Mouse (Mus musculus) megakaryocyte progenitor cell, adult 5-6 weeks (primary cell): Measurements from ENCODE around the gene Gpm6a. TPM values are rescaled to one million over a fixed set of nuclear protein-coding genes. Genes with fewer than 3 reads are reported as not detected.
"Not testable (repeated sequence)": the region's sequence is repeated elsewhere in the genome, so short reads cannot be mapped to it uniquely, and the experiment has no call there.

ENCODE experiments used
- ATAC-seq: replicated peaks from 2 replicates; pipeline ENCODE4 v1.8.0; 2016; ENCODE audit warnings: mild to moderate bottlenecking, moderate TSS enrichment, inconsistent platforms; ENCODE audit not compliant: poor library complexity
- total RNA-seq, 2 experiments: library from RNA; stranded (forward) in 1 of 2; stranded (reverse) in 1 of 2; fragments of 157-497, 149-512 nt in 1 of 2; fragments of 200-1000 nt in 1 of 2; gene quantifications; 2 replicates each; pipeline versions ENCODE4 v1.2.3 to v1.2.4; 2015 to 2017

Gene Gpm6a
- total RNA-seq, 2 experiments from 2014 or later: not detected

DNA sequence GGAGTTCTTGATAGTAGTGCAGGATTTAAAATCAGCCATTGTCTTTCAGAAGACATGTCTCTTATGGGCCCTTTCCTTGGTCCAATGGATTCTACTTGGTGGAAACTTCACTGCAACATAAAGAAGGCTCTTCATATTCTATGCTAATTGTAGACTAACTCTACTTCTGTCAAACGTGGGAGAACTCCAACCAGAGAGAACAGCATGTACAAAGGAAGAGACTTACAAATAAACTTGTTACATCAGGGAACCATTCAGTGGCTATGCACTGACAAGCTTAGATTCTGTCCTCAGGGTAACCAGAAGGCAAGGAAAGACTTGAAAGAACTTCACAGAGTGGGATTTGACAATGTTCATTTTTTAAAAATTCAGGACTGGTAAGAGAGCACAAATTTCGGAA is 48.3 kb downstream of the Gpm6a start:
- ATAC-seq: no peak

DNA sequence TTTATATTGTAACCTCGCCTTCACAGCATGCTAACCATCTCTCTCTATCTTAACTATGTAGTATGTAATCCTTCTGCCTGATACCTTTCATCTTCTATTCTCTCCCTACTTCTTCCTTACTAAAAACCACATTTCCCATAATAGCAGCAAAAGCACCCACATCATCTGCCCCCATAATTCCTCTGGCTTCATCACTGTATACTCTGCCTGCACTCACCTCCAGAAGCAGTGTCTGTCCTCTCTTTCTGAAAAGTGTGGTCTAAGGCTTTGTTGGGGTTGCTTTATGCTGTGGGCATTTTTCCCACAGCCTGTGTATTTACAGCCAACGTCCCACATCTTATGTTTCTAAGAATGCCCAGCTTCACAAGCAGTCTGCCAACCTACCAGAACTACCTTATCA is 57.6 kb downstream of the Gpm6a start:
- no peak for ATAC-seq

DNA sequence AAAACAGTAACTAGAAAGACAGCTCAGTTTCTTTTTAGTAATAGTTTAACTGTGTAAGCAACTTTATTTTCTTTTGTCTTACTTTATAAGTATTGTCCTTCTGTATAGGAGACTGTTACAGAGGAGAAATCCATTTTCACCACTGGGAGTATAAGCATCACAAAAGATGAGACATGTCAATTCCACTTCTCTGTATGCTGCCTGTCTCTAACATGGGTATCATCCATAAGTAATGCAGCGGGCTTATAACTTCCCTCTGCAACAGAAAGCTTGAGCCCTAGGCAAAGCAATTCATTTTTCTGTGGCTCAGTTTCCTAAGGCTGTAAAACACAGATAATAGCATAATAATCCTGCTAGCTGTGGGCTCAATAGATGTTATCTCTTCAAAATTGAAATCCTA is 62.4 kb downstream of the Gpm6a start:
- ATAC-seq: no peak

DNA sequence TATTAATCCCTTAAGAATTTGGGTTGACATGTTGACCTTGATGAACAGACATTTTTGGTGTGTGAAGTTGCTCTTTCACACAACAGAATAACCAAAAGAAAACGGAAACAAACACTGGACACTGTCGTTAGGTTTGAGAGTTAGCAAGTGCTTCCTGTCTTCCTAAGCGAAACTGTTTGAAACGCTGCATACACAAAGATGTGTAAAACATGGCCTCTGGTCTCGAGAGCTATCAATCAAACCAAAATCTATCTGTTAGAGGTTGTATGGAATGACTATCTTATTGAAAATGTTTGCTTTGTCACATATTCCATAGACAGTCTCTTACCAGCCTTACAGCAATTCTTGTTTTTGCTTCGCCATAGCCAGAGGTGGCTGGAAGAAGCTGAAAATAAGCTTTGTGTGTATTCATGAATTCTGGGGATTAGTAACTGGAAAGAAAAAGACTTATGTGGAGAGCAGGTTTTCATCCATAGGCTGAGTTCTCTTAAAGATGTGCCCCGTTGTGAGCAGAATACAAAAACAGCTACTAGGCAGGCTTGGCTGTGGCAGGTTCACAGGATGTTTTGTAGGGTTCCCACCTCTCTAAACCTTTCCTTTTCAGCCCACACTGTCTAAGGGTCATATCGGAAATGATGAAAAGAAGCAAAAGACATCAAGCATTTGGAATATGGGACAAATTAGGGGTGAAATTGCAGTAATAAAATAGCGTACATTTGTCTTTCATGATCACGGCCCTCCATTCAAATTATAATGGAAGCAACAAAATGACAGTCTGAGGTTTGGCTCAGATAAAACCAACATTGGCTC is 71.4 kb downstream of the Gpm6a start:
- no peak for ATAC-seq

DNA sequence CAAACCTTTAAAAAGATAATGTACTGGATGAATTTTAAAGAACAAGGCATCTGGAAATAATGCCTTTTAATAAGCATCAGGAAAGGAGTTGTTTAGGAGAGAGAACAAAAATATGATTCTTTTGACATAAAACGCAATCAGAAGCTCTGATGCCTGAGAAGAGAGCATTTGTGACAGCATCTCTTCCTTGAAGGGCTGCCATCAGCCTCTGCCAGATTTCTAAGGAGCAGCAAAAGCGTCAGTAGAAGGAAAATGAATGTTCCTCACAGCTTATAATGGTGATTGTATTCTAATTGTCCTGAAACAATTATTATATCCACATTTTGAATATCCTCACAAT is 72.0 kb downstream of the Gpm6a start:
- no peak for ATAC-seq

DNA sequence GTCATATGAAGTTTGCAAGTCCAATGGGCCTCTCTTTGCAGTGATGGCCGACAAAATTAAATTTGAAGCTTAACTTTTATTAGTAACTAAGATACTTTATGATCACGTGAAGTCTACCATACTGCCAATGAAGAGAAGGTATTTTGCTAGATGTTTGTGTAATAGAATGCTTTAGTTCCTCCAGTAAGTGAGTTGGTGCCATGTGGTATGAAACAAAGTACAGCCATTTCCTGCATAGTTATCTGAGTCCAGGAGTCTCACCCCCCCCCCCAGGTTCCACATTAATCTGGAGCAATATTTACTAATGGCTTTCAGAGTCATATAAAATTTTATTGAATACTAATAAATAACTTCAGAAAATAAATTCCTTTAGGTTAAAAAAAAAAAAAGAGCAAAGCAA is 73.7 kb downstream of the Gpm6a start:
- ATAC-seq: no peak

DNA sequence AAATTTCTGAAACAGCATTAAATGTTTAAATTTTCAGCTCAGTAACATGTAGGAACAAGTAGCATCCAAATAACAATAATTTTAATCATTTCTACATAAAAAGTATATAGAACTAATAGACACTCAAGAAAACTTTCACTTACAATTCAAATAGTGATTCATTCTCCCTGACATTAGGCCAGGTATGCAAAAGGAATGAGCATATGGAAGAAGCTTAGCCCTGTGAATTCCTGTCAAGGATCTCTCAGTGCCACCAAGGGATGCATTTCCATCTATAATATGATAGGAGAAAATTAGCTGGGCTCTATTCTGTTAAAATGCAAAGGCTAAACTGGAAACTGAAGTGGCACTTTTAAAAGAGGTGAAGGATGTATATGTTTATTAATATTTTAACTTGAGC is 76.5 kb downstream of the Gpm6a start:
- no peak for ATAC-seq

DNA sequence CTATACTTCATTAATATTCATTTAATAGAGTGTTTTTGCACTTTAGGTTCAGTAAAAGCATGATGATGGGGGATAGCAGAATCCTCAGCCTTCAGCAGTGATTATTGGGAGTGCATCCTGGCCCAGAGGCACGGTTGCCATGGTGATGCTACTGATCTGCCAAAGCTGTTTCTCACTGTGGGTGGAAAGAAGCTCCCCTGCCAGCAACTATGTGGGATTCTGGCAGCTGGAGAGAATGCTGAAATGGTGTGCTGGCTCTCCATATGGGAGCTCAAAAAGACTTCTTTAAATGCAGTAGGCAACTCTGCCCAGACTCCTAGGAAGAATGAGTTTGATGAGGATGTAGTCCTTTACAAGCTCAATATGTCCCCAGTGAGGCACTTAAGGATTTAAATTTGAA is 79.7 kb downstream of the Gpm6a start:
- no peak for ATAC-seq

DNA sequence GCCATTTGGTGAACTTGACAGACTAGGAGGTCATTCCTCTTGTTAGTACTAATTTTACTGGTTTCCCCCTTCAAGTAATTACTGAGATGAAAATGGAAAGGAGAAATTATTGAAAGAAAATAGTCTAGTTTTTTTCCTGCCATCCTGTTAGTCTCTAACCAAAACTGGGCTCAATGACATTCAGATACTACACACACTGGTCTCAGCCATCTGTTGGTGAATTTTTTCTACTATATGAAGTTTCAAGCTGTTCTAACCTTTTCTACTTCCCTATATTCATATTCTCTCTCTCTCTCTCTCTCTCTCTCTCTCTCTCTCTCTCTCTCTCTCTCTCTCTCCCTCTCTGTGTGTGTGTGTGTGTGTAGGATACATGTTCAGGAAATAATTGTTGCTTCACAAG is 80.8 kb downstream of the Gpm6a start:
- no peak for ATAC-seq

DNA sequence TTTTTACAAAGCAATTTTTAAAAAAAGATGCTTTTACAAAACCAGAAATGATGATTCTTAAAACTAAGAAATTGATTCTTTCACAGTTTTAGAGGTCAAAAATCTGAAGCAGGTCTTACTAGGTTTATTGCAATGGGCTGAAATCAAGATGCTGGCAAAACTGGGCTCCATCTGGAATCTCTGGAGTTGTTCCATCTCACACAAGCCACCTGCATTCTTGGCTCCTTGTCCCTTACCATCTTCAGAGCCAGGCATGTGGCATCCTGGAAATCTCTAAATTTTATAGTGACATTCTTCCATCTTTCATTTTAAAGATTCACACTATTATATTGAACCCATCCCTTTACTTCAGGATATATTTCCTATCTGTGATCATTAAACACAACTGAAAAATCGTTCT is 88.3 kb downstream of the Gpm6a start:
- no peak for ATAC-seq

DNA sequence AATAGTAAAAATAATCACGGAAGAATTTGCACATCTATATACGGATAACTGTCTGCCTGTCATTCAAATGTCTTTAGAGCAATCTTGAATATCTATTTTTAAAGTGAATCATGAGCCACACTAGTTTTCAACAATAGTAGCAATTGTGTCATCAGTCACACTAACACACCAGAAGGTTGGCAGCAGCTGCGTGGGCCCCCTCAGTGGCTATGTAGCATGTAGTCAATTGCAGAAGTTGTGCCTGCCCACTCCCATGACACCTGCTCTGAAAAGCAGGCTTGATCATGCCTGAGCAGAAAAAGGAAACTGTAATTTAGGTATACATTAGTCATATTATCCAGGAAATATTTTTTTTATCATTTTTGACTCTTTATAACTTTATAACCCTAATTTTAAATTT is 93.8 kb downstream of the Gpm6a start:
- ATAC-seq: no peak

DNA sequence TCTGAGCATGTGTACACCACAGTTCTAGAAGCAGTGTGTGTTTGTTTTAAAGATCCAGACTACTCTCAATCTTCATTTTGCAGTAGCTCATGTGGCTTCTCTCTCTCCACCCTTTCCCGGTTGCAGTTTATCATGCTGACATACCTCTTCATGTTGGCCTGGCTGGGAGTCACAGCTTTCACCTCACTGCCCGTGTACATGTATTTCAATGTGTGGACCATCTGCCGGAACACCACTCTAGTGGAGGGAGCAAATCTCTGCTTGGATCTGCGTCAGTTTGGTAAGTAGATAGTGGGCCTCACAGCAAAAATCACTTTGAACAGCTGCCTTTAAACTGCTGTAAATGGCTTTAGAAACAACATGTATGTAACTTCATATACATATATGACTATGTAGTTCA is 95.3 kb downstream of the Gpm6a start:
- ATAC-seq: no peak

DNA sequence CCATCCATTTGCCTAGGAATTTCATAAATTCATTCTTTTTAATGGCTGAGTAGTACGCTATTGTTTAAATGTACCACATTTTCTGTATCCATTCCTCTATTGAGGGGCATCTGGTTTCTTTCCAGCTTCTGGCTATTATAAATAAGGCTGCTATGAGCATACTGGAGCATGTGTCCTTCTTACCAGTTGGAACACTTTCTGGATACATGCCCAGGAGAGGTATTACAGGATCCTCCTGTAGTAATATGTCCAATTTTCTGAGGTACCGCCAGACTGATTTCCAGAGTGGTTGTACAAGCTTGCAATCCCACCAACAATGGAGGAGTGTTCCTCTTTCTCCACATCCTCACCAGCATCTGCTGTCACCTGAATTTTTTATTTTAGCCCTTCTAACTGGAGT is 114.2 kb downstream of the Gpm6a start:
- not testable (repeated sequence) for ATAC-seq

DNA sequence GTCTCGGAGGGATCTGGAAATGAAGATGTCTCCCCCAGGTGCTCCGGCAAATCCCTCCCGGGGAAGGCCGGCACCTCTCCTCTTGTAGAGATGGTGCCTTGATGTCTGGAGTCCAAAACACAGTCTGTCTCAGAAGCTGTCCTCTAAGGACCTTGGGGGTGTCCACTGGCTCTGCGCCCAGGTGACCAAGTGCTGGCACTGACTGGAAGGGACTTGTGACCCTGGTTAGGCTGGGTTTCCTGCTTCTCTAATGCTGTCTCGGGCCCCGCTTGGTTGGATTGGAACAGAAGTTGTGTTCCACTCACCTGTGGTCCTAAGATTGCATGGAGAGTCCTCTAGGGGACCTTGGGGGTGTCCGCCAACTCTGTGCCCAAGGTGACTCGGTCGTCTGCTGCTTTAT is 118.8 kb downstream of the Gpm6a start:
- no peak for ATAC-seq

DNA sequence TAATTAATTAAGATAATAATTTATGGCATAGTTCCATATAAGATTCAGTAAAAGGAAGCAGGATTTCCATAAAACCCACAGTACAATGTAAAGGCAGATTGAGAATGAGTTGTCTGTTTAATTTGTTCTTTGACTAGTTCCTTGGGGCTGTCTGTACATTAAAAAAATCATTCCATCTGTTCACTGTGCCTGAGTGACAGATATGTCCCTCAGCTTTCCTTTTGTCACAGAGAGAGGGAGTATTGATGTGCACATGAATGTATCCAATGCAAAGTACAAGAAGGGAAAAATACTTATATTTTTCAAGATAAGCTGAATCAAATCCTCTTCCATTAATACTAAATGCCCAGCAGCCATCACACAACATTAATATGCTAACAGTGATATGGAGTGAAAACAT is 147.6 kb downstream of the Gpm6a start:
- no peak for ATAC-seq

DNA sequence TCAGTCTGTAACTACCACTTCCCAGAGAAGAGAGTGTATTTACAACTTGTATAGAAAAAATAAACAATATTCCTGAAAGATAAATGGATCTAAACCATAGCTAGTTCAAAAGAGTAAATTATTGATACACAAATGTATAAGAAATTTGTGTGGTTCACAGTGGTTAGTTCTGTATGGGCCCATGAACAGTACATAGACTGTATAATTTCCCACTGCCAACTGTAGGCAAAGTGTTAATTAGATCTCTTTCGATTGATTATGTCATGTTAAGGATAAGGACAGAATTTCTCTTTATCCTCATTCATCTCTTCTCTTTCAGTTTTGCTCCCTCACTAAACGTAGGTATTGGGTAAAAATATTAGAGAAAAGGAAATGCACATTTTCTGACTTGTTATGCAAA is 148.4 kb downstream of the Gpm6a start:
- no peak for ATAC-seq

DNA sequence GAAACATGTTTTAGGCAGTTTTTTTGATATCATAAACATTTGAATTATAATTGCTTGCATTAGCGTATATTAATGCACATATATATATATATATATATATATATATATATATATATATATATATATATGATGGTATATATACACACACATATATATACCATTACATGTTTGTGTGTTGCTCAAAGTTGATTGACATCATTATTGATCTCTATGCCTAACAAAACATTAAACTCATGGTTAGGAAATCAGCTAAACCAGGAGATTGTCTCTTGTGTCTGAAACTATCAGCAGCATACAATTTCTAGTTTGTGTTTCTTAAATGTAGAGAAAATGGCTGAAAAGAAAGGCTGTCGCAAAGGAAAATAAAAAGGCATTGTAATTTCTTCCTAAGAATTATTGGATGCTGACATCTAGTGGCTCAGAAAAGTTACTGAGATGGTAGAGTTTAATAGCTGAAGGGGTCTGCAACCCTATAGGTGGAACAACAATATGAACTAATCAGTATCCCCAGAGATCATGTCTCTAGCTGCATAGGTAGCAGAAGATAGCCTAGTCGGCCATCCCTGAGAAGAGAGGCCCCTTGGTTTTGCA is 149.3 kb downstream of the Gpm6a start:
- ATAC-seq: no peak

Other genes with a start within 250 kb of the Gpm6a start
- gene Wdr17, start 67.7 kb upstream of the Gpm6a start, total RNA-seq (2015): not detected in 2 replicates
- gene Wdr17, start 67.7 kb upstream of the Gpm6a start, total RNA-seq (2017): not detected in 2 replicates